Mouse (Mus musculus) embryonic fibroblast, embryonic 13.5 days (primary cell): ENCODE data around the gene Syn3.

Source experiments
- CTCF ChIP-seq: IDR thresholded peaks from 2 replicates; pipeline ENCODE4 v1.5.1; 2011; ENCODE audit warnings: mild to moderate bottlenecking, control low read depth, low read length, moderate library complexity, borderline replicate concordance; ENCODE audit not compliant: insufficient read depth
- POLR2A ChIP-seq: IDR thresholded peaks from 2 replicates; pipeline ENCODE4 v1.6.1; 2011; ENCODE audit warnings: low read depth, mild to moderate bottlenecking, control low read depth, low read length, moderate library complexity

DNA sequence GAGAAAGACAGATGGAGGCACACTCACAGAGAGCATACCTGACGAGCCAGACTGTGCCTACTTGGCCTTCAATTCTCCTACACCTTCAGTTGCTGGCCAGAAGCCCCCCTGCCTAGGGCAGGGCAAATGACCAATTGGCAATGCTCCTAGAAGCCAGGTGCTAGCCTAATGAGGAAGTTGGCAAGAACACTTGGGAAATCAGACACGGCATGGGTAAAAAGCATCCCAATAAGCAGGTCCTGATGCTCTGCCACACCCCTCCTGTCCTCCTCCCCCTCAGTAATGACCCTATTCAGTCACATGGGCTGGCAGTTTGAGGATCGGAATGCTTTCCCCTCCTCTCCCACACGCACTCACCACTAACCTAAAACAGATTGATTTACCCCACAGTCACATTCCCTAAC, 19.0 kb downstream of the Syn3 start:
- TF ChIP-seq POLR2A (no peak), CTCF (no peak)
